Mouse (Mus musculus) testis, adult 2 months (tissue): ENCODE results near the gene Nlrp10.

Experiments
- CTCF ChIP-seq: fragments of 200-500 bp; IDR thresholded peaks from 2 replicates; pipeline ENCODE4 v1.5.1; 2012; ENCODE audit warnings: low read depth, mild to moderate bottlenecking, inconsistent platforms, low read length, moderate library complexity; ENCODE audit not compliant: control insufficient read depth, insufficient read depth, insufficient replicate concordance
- POLR2A ChIP-seq: fragments of 200-500 bp; IDR thresholded peaks from 2 replicates; pipeline ENCODE4 v1.6.1; 2012; ENCODE audit warnings: low read depth, mild to moderate bottlenecking, inconsistent platforms, low read length, moderate library complexity; ENCODE audit not compliant: control insufficient read depth

DNA sequence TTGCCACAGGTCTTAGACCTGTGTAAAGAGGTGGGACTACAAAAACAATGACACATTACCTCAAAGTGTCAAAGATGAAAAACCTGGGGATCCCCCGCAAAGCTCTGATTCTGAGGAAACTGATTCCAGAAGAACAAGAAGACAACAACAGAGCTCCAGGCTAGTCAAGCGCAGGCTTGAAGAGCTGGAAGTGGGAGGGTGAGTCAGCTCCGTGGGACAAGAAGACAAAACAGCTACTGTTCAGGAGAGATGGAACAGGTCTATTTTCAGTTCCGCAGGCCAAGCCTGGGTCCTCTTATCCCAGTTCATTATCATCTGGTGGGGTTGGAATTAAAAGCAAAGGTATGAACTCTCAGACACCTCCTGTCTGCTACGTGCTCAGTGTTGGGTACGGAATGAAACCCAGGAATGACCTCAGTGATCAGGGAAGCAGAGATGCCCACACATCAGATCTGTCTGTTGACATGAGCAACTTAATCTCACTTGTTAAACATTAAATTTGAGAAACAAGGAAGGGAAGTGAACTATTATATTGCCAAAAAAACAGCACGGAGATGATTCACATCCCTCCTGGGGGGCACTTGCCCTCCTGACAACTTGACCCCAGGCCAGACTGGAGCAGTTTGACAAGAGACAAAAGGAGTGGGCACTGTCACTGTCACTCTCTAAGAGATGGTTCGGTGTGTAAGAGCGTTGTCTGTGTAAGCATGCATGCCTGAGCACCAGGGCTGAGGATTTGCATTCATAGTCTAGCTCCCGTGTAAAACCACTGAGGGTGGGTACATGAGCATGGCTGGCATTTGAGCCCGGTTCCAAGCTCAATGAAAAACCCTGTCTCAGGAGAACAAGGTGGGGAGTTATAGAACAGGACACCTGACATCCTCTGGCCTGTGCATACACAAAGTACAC, 1.4 kb downstream of the Nlrp10 start:
- TF ChIP-seq CTCF (no peak), POLR2A (no peak)
